Mouse (Mus musculus) embryonic facial prominence, embryonic 14.5 days (tissue): ENCODE data around the gene Myh6. TPM values are rescaled to one million over a fixed set of nuclear protein-coding genes. Genes with fewer than 3 reads are reported as not detected.

ENCODE experiments used
- ATAC-seq: fragments of 200-750 bp; cut with Nextera tagmentation; 2 replicates; pipeline ENCODE4 v1.8.0; 2017; ENCODE audit warnings: low read depth, moderate number of reproducible peaks, moderate TSS enrichment
- DNase-seq: peaks from one replicate; pipeline ENCODE4 v3.0.0-alpha.2; 2015; ENCODE audit warnings: low spot score
- H3K27ac ChIP-seq: fragments of 300-500 bp; sonication (generic); replicated peaks from 2 replicates; pipeline ENCODE4 v1.5.1; 2014; ENCODE audit warnings: low read depth, mild to moderate bottlenecking, low read length, moderate library complexity
- H3K27me3 ChIP-seq: fragments of 300-500 bp; sonication (generic); replicated peaks from 2 replicates; pipeline ENCODE4 v1.6.1; 2014; ENCODE audit warnings: low read length; ENCODE audit not compliant: control insufficient read depth, insufficient read depth
- H3K36me3 ChIP-seq: fragments of 300-500 bp; sonication (generic); 2 replicates; pipeline ENCODE4 v1.6.1; 2014; ENCODE audit warnings: low read length, mixed read lengths; ENCODE audit not compliant: control insufficient read depth, insufficient read depth
- H3K4me1 ChIP-seq: fragments of 300-500 bp; sonication (generic); 2 replicates; pipeline ENCODE4 v1.6.1; 2014; ENCODE audit warnings: antibody characterized with exemption, low read length; ENCODE audit not compliant: control insufficient read depth, insufficient read depth
- H3K4me2 ChIP-seq: fragments of 300-500 bp; sonication (generic); 2 replicates; pipeline ENCODE4 v1.6.1; 2014; ENCODE audit warnings: low read depth, mild to moderate bottlenecking, low read length, moderate library complexity, mixed read lengths
- H3K4me3 ChIP-seq: fragments of 300-500 bp; sonication (generic); 2 replicates; pipeline ENCODE4 v1.5.1; 2014; ENCODE audit warnings: low read depth, mild to moderate bottlenecking, low read length
- H3K9ac ChIP-seq: fragments of 300-500 bp; sonication (generic); 2 replicates; pipeline ENCODE4 v1.6.1; 2014; ENCODE audit warnings: low read depth, mild to moderate bottlenecking, low read length, moderate library complexity, mixed read lengths
- H3K9me3 ChIP-seq: fragments of 300-500 bp; sonication (generic); 2 replicates; pipeline ENCODE4 v1.6.1; 2016; ENCODE audit warnings: low read length; ENCODE audit not compliant: control insufficient read depth
- WGBS: fragments of 180-500 bp; shearing (Covaris S2); extraction: QIAGEN DNeasy Blood & Tissue Kit; methylation state at CpG from one replicate; pipeline ENCODE4 v1.1.7; 2014; 5-methylcytosine and 5-hydroxymethylcytosine counted together
- polyA plus RNA-seq: library from polyadenylated mRNA; unstranded; fragments of >200 nt; fragmentation: Nextera tagmentation; extraction: Ambion mirVana; gene quantifications from 2 replicates; pipeline ENCODE4 v1.2.1, GENCODE M21; 2014

Myh6 gene
- polyA plus RNA-seq, 1 experiment from 2014 or later: 10.3 TPM

- peaks cover 9% of the 10 kb centered on the region for H3K4me1 ChIP-seq
- peaks cover 63% of the 10 kb centered on the region for H3K36me3 ChIP-seq
- no peak overlapping the region for H3K4me3 ChIP-seq
- no peak for ATAC-seq
- WGBS: 88% methylated on average over 7 of the region's 7 CpGs
- no peaks in the 10 kb centered on the region for H3K27me3 ChIP-seq
- peak overlapping the region; percentile 8; the same call in 1 of the 2 replicates for H3K9ac ChIP-seq
- no peak overlapping the region for H3K27ac ChIP-seq
- H3K9me3 ChIP-seq: no peaks in the 10 kb centered on the region
- no peak overlapping the region for H3K4me2 ChIP-seq
- DNase-seq: no peak
Measured at GRCm38 (mm10) chr14:54908682-54909081, 58.0 kb downstream of the Myh6 start.

DNA sequence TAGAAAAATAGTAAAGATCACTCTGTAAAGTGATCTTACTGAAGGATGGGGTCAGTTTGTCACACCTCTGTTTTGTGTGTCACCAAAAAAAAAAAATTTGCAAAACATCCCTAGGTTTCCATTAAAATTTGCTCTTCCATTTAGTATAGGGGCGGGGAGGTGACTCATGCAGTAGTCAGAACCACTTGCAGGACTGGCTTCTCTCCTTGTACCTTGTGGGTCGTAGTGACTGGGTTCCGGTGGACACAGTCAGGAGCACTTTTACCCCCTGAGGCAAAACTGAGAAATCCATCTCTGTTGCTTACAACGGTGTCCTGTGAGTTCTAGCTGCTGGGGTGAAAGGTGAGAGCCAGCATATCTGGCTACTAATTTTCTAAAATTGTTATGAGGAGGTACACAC lies 63.1 kb downstream of the Myh6 start:
- peaks cover 41% of the 10 kb centered on the region for H3K36me3 ChIP-seq
- no peaks in the 10 kb centered on the region for H3K9me3 ChIP-seq

GRCm38 (mm10) chr14:54900383-54900782 lies 66.3 kb downstream of the Myh6 start:
- no peak overlapping the region for H3K4me2 ChIP-seq
- H3K27me3 ChIP-seq: no peaks in the 10 kb centered on the region
- no peaks in the 10 kb centered on the region for H3K4me1 ChIP-seq
- H3K9me3 ChIP-seq: no peaks in the 10 kb centered on the region
- peak; percentile 70 for ATAC-seq
- WGBS: 0% methylated on average over 3 of the region's 3 CpGs
- no peak overlapping the region for H3K9ac ChIP-seq
- H3K27ac ChIP-seq: no peak overlapping the region
- peak; percentile 93 for DNase-seq
- no peak overlapping the region for H3K4me3 ChIP-seq
- H3K36me3 ChIP-seq: peaks cover 44% of the 10 kb centered on the region

More for the DNA sequence above, 63.1 kb downstream of the Myh6 start:
- WGBS: 84% methylated on average over 4 of the region's 4 CpGs
- DNase-seq (no peak), ATAC-seq (no peak)
- Histone ChIP-seq H3K4me1 (no peaks in the 10 kb centered on the region), H3K4me2 (no peak overlapping the region), H3K9ac (no peak overlapping the region), H3K27ac (no peak overlapping the region), H3K4me3 (no peak overlapping the region), H3K27me3 (no peaks in the 10 kb centered on the region)

DNA sequence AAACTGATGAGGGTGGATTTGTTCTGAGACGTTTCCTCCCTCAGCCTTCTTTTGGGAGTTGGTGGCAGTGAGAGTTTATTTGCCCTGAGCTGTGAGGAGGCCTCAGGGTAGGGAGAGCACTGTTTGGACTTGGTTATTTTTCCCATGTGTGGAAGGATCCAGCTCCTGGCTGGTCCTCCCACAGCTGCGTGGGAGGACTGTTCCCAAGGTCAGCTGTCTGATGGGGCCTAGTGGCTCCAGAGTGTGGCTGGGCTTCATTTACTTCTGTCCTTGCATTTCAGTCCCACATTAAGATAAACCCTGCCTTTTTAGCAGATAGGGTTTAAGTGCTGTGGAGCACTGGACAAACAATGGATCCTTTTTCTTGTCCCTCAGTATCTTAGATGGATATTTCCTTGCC lies 69.3 kb downstream of the Myh6 start:
- WGBS: 39% methylated on average over 2 of the region's 2 CpGs
- Histone ChIP-seq H3K27ac (no peak overlapping the region), H3K4me3 (no peak overlapping the region), H3K9me3 (no peaks in the 10 kb centered on the region), H3K9ac (no peak overlapping the region), H3K36me3 (peaks cover 40% of the 10 kb centered on the region), H3K4me1 (no peaks in the 10 kb centered on the region), H3K27me3 (no peaks in the 10 kb centered on the region), H3K4me2 (no peak overlapping the region)
- no peak for ATAC-seq
- DNase-seq: no peak

- Histone ChIP-seq H3K27ac (peak overlapping the region; percentile 92), H3K27me3 (no peaks in the 10 kb centered on the region), H3K36me3 (peaks cover 40% of the 10 kb centered on the region), H3K4me1 (no peaks in the 10 kb centered on the region), H3K4me2 (peak overlapping the region; percentile 81), H3K9ac (peak overlapping the region; percentile 98), H3K9me3 (no peaks in the 10 kb centered on the region), H3K4me3 (peak overlapping the region; percentile 92)
- peak; percentile 53 for ATAC-seq
- DNase-seq: peak; percentile 50
- under 1% methylated on average over 46 of the region's 54 CpGs for WGBS
Measured at GRCm38 (mm10) chr14:54894296-54895151, 72.2 kb downstream of the Myh6 start.

DNA sequence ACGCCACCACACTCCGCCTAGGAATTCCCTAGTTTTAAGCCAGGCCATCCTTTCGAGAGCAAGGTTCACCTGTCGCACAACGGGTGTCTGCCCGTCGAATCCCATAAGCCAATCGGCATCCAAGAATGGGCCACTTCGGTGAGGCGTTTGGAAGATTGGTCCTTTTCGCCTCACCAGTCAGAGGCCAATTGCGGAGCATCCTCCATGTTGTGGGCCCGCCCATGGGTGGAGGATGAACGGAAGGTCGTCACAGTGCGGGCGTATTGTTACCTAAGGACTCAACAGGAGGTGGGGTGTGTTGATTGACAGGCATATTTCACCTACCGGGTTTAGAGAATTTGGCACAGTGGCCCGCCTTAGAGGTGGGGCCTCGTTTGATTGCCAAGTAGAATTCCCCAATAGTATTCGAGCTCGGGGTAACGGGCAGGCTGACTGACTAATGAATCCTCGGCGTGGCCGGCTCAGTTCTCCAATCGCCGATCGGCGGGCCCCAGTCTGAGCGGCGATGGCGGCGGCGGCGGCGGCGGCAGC lies 73.0 kb downstream of the Myh6 start:
- no peaks in the 10 kb centered on the region for H3K27me3 ChIP-seq
- peak overlapping the region; percentile 81 for H3K4me2 ChIP-seq
- peak overlapping the region; percentile 92 for H3K4me3 ChIP-seq
- peaks cover 34% of the 10 kb centered on the region for H3K36me3 ChIP-seq
- peak overlapping the region; percentile 92 for H3K27ac ChIP-seq
- H3K9me3 ChIP-seq: no peaks in the 10 kb centered on the region
- WGBS: 0% methylated on average over 27 of the region's 38 CpGs
- ATAC-seq: peak; percentile 99
- H3K4me1 ChIP-seq: no peaks in the 10 kb centered on the region
- peak overlapping the region; percentile 98 for H3K9ac ChIP-seq
- peak; percentile 100 for DNase-seq

GRCm38 (mm10) chr14:54892200-54892599 lies 74.5 kb downstream of the Myh6 start, which contains the start of gene Pabpn1:
Gene Pabpn1, plus strand, starts transcription at chr14:54892500.
- Histone ChIP-seq H3K4me3 (peak within 1 kb of the TSS; percentile 92), H3K36me3 (peaks cover 20% of the 10 kb centered on the region), H3K27me3 (no peaks in the 10 kb centered on the region), H3K4me1 (no peaks in the 10 kb centered on the region), H3K4me2 (peak within 1 kb of the TSS; percentile 52), H3K9ac (peak within 1 kb of the TSS; percentile 44), H3K27ac (peak within 1 kb of the TSS; percentile 79), H3K9me3 (no peaks in the 10 kb centered on the region)
- DNase-seq (no peak), ATAC-seq (no peak)
- WGBS: 90% methylated on average over 3 of the region's 3 CpGs
